Mouse (Mus musculus) ES-Bruce4 (cell line): ENCODE measurements around the gene Tpbpa. TPM values are rescaled to one million over a fixed set of nuclear protein-coding genes. Genes with fewer than 3 reads are reported as not detected.
"Not testable (repeated sequence)": the region's sequence is repeated elsewhere in the genome, so short reads cannot be mapped to it uniquely, and the experiment has no call there.

Experiments used
- H3K27ac ChIP-seq: 2 replicates; pipeline ENCODE4 v1.5.1; 2012; ENCODE audit warnings: low read length, inconsistent platforms; ENCODE audit not compliant: insufficient read depth
- H3K27me3 ChIP-seq: 2 replicates; pipeline ENCODE4 v1.6.1; 2012; ENCODE audit warnings: mild to moderate bottlenecking, low read length, inconsistent platforms; ENCODE audit not compliant: control insufficient read depth, poor library complexity, insufficient read depth, severe bottlenecking
- H3K36me3 ChIP-seq: 2 replicates; pipeline ENCODE4 v1.6.1; 2012; ENCODE audit warnings: inconsistent platforms, mild to moderate bottlenecking, low read length, moderate library complexity; ENCODE audit not compliant: control insufficient read depth, poor library complexity, insufficient read depth, severe bottlenecking
- H3K4me1 ChIP-seq: one replicate; pipeline ENCODE4 v1.8.1; 2011; ENCODE audit warnings: low read length; ENCODE audit not compliant: control insufficient read depth, insufficient read depth
- H3K4me3 ChIP-seq: 2 replicates; pipeline ENCODE4 v1.5.1; 2011; ENCODE audit warnings: low read depth, mild to moderate bottlenecking, low read length
- H3K9ac ChIP-seq: 2 replicates; pipeline ENCODE4 v1.6.1; 2012; ENCODE audit warnings: low read depth, mild to moderate bottlenecking, inconsistent platforms; ENCODE audit not compliant: poor library complexity, severe bottlenecking
- H3K9me3 ChIP-seq: replicated peaks from 2 replicates; pipeline ENCODE4 v1.6.1; 2012; ENCODE audit warnings: mild to moderate bottlenecking, low read length, inconsistent platforms; ENCODE audit not compliant: control insufficient read depth, poor library complexity, insufficient read depth, severe bottlenecking
- CTCF ChIP-seq: IDR thresholded peaks from one replicate; pipeline ENCODE4 v1.8.1; 2011; ENCODE audit warnings: low read depth, low read length
- EP300 ChIP-seq: IDR thresholded peaks from 2 replicates; pipeline ENCODE4 v1.6.1; 2011; ENCODE audit warnings: low read depth, low read length; ENCODE audit not compliant: insufficient read depth
- POLR2A ChIP-seq: IDR thresholded peaks from one replicate; pipeline ENCODE4 v1.8.1; 2011; ENCODE audit warnings: low read length; ENCODE audit not compliant: insufficient read depth
- polyA plus RNA-seq: library from polyadenylated mRNA; stranded (reverse); fragments of >200 nt; gene quantifications from 2 replicates; pipeline ENCODE4 v1.2.4, GENCODE M21; 2011; ENCODE audit warnings: low read depth; ENCODE audit not compliant: missing spikeins, insufficient read depth, insufficient read length

Tpbpa gene
- 14.2 and 34.1 TPM in 2 replicates for polyA plus RNA-seq

- H3K4me3 ChIP-seq, H3K27ac ChIP-seq, H3K9me3 ChIP-seq, H3K9ac ChIP-seq, H3K27me3 ChIP-seq, H3K4me1 ChIP-seq, H3K36me3 ChIP-seq: not testable (repeated sequence)
Observed at GRCm38 (mm10) chr13:60941884-60942283, at the start of gene Tpbpa. Gene Tpbpa (minus strand): TSS chr13:60941984.

DNA sequence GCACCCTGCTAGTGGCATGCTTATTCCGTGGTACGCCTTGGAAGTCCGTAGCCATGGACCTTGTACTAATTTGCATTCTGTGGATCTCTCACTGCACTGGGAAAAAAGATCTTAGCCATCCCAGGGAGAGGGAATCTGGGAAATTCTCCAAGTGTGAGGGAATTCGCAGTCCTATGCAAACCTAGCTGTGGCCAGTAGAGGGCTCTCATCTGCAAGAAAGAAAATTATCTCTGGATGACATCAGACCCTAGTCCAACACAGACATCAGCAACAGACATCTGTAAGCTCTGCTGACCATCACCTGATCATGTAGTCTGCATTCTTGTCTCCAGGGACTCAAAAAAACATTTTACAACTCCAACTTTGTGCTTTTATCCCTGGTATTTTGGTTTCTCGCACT is 45.1 kb upstream of the Tpbpa start:
- H3K27ac ChIP-seq, H3K9me3 ChIP-seq, H3K4me1 ChIP-seq, H3K9ac ChIP-seq, H3K27me3 ChIP-seq, H3K36me3 ChIP-seq, H3K4me3 ChIP-seq: not testable (repeated sequence)

GRCm38 (mm10) chr13:60972319-60972718 is 30.5 kb upstream of the Tpbpa start:
- not testable (repeated sequence) for H3K9ac ChIP-seq, H3K9me3 ChIP-seq, H3K4me1 ChIP-seq, H3K36me3 ChIP-seq, H3K27me3 ChIP-seq, H3K27ac ChIP-seq, H3K4me3 ChIP-seq

- H3K9ac ChIP-seq, H3K4me3 ChIP-seq, H3K4me1 ChIP-seq, H3K36me3 ChIP-seq, H3K27me3 ChIP-seq, H3K9me3 ChIP-seq, H3K27ac ChIP-seq: not testable (repeated sequence)
Observed at GRCm38 (mm10) chr13:60963985-60964384, 22.2 kb upstream of the Tpbpa start.

GRCm38 (mm10) chr13:60961706-60962105 is 19.9 kb upstream of the Tpbpa start:
- Histone ChIP-seq H3K4me3 (no peak overlapping the region), H3K36me3 (no peaks in the 10 kb centered on the region), H3K27ac (no peak overlapping the region), H3K4me1 (no peaks in the 10 kb centered on the region), H3K9ac (no peak overlapping the region), H3K9me3 (no peaks in the 10 kb centered on the region), H3K27me3 (no peaks in the 10 kb centered on the region)
- no peak for TF ChIP-seq CTCF
- no peak for TF ChIP-seq POLR2A
- no peak for TF ChIP-seq EP300

DNA sequence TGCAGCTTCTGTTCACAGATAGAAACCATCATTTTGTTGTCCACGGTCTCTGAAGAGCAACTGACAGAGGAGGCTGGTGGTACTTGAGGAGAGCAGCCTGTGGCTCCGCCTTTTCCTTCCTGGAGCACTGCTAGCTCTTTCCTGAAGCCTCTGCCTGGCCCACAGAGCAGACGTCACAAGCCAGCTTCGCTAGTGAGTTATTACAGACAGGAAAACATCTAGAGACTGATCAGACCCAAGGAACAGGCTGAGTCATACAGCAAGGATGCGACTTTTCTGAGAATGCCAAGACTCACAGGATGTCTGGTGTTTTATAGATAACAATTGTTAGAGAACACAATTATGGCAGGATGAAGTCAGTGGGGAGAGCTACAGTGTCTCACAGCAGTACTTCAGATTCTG is 5.3 kb downstream of the Tpbpa start, which contains the start of the genes Gm49391 and Ctla2a:
TSS of gene Gm49391 (minus strand) at position 72 of the 402 bp plus-strand sequence.
TSS of gene Ctla2a (minus strand) at position 126 of the 402 bp plus-strand sequence.
- no peaks in the 10 kb centered on the region for H3K27me3 ChIP-seq
- no peak for TF ChIP-seq CTCF
- no peak for TF ChIP-seq EP300
- no peak for TF ChIP-seq POLR2A
- no peaks in the 10 kb centered on the region for H3K9me3 ChIP-seq
- H3K4me1 ChIP-seq = no peaks in the 10 kb centered on the region
- H3K9ac ChIP-seq = no peak within 1 kb of the TSS
- no peak within 1 kb of the TSS for H3K27ac ChIP-seq
- H3K36me3 ChIP-seq = no peaks in the 10 kb centered on the region
- H3K4me3 ChIP-seq = no peak within 1 kb of the TSS

GRCm38 (mm10) chr13:60935490-60935889 is 6.3 kb downstream of the Tpbpa start, which contains the start of gene Gm49393:
Gene Gm49393 (minus strand): TSS chr13:60935590.
- not testable (repeated sequence) for H3K9ac ChIP-seq, H3K4me3 ChIP-seq, H3K27me3 ChIP-seq, H3K9me3 ChIP-seq, H3K36me3 ChIP-seq, H3K27ac ChIP-seq, H3K4me1 ChIP-seq

GRCm38 (mm10) chr13:60904780-60905179 is 37.0 kb downstream of the Tpbpa start, which contains the start of gene Tpbpb:
Gene Tpbpb (minus strand): TSS chr13:60904880.
- H3K4me1 ChIP-seq, H3K27ac ChIP-seq, H3K9me3 ChIP-seq, H3K4me3 ChIP-seq, H3K9ac ChIP-seq, H3K27me3 ChIP-seq, H3K36me3 ChIP-seq: not testable (repeated sequence)
